Mouse (Mus musculus) kidney, postnatal 36 days (tissue): ENCODE data around the gene Irs1.
A peak's percentile ranks its signal among the peaks of the same experiment; 100 is the strongest.

Source experiments
- DNase-seq, 2 experiments: peaks; one replicate each; pipeline ENCODE4 v3.0.0; 2021 to 2022; ENCODE audit warnings: mixed read lengths in 2 of 2

Irs1 gene

GRCm38 (mm10) chr1:82291151-82291797 lies at the start of gene Irs1:
TSS of gene Irs1 (minus strand) at chr1:82291416.
- DNase-seq, result peak; percentile 88 to 92

- DNase-seq, result no peak
Measured at GRCm38 (mm10) chr1:82334506-82334905, 43.3 kb upstream of the Irs1 start.

GRCm38 (mm10) chr1:82329954-82330247 lies 38.7 kb upstream of the Irs1 start:
- no peak for DNase-seq

- DNase-seq, result no peak
Measured at GRCm38 (mm10) chr1:82329237-82329953, 38.2 kb upstream of the Irs1 start.

- no peak for DNase-seq
Measured at GRCm38 (mm10) chr1:82328033-82328775, 37.0 kb upstream of the Irs1 start.

- DNase-seq, result no peak
Measured at GRCm38 (mm10) chr1:82326120-82326519, 34.9 kb upstream of the Irs1 start.

- no peak for DNase-seq
Measured at GRCm38 (mm10) chr1:82324131-82324785, 33.0 kb upstream of the Irs1 start.

- no peak for DNase-seq
Measured at GRCm38 (mm10) chr1:82321441-82321840, 30.2 kb upstream of the Irs1 start.

GRCm38 (mm10) chr1:82320864-82321263 lies 29.6 kb upstream of the Irs1 start:
- no peak for DNase-seq

GRCm38 (mm10) chr1:82320456-82320855 lies 29.2 kb upstream of the Irs1 start:
- no peak for DNase-seq

GRCm38 (mm10) chr1:82316746-82317126 lies 25.5 kb upstream of the Irs1 start:
- peak; percentile 17 to 57 for DNase-seq

GRCm38 (mm10) chr1:82316111-82316745 lies 25.0 kb upstream of the Irs1 start, which contains the start of gene Rhbdd1:
TSS of gene Rhbdd1 (plus strand) at chr1:82316452.
- DNase-seq, result peak; percentile 97 to 99

- no peak for DNase-seq
Measured at GRCm38 (mm10) chr1:82304483-82304882, 13.3 kb upstream of the Irs1 start.

GRCm38 (mm10) chr1:82298586-82298985 lies 7.4 kb upstream of the Irs1 start:
- no peak for DNase-seq

GRCm38 (mm10) chr1:82294102-82294501 lies 2.9 kb upstream of the Irs1 start:
- DNase-seq, result peak in 1 of 2 experiments; percentile 53

GRCm38 (mm10) chr1:82292771-82293170 lies 1.6 kb upstream of the Irs1 start:
- DNase-seq, result peak; percentile 62 to 64

GRCm38 (mm10) chr1:82291930-82292712 lies 905 bp upstream of the Irs1 start:
- DNase-seq, result no peak

GRCm38 (mm10) chr1:82290723-82291150 lies 479 bp downstream of the Irs1 start:
- DNase-seq, result peak; percentile 79 to 80

GRCm38 (mm10) chr1:82289990-82290681 lies 1.1 kb downstream of the Irs1 start:
- DNase-seq, result peak in 1 of 2 experiments; percentile 60

- no peak for DNase-seq
Measured at GRCm38 (mm10) chr1:82289116-82289989, 1.9 kb downstream of the Irs1 start.
